Comparison of ENCODE assay signal across 10 mouse cellular contexts in genomic region chr4:145267631-145268110, GRCm38 (mm10). TPM values are rescaled to one million over a fixed set of nuclear protein-coding genes. Genes with fewer than 3 reads are reported as not detected.
A peak's percentile ranks its signal among the peaks of the same experiment; 100 is the strongest.
DNase-seq lines count a peak whose midpoint lies in the region; TF ChIP-seq lines count a peak whose summit lies in the region.
"Had no signal": no experiment of that assay in that cellular context is flagged by ENCODE, and none has a peak within 500 bp of the region (broad histone marks: within the 10 kb centered on the region; RNA-seq: fewer than 3 reads in every experiment).

No protein-coding gene starts in this region.

- no peaks in the 10 kb centered on the region for H3K27me3 ChIP-seq in myocyte (ENCODE audit: control insufficient read depth, insufficient read depth, insufficient read length)
- H3K27me3 ChIP-seq: heart, embryonic 15.5 days; intestine, embryonic 15.5 days had no signal

- H3K4me2 ChIP-seq in myocyte (ENCODE audit: low read depth) = peak overlapping the region; percentile 30
- H3K4me2 ChIP-seq: heart, embryonic 15.5 days; intestine, embryonic 15.5 days had no signal

- WGBS in lung, adult 2 months = 41% methylated on average over 4 of the region's 4 CpGs

- no peaks in the 10 kb centered on the region for H3K79me2 ChIP-seq in myocyte (ENCODE audit: control insufficient read depth, insufficient read depth)

- no peak for TF ChIP-seq POLR2A in lung, adult 2 months (IDR thresholded peaks at IDR 0.05; ENCODE audit: borderline replicate concordance, extremely low read depth, low read depth, low read length)
- TF ChIP-seq POLR2A in myocyte (IDR thresholded peaks at IDR 0.05; ENCODE audit: insufficient read length, low read depth) = no peak

- no peak for TF ChIP-seq CTCF in lung, adult 2 months (IDR thresholded peaks at IDR 0.05; ENCODE audit: insufficient read depth, low read length)

- no peaks in the 10 kb centered on the region for H3K4me1 ChIP-seq in lung, adult 2 months (ENCODE audit: control insufficient read depth, insufficient read depth, low read length)
- H3K4me1 ChIP-seq: heart, embryonic 15.5 days; intestine, embryonic 15.5 days had no signal

- DNase-seq in lung, adult 18-20 months = peak; percentile 58 to 62
- no peak for DNase-seq in lung, adult 2 months
- DNase-seq in adrenal gland, postnatal 10 days = peak; percentile 35
- peak; percentile 44 for DNase-seq in induced T-regulatory cell, adult 2 months (ENCODE audit: low read depth)
- no peak for DNase-seq in kidney, postnatal 36 days
- DNase-seq in urinary bladder, adult 2 months (ENCODE audit: low spot score) = no peak

- no peak overlapping the region for H3ac ChIP-seq in myocyte (ENCODE audit: control insufficient read depth, insufficient read length)

- H3K4me3 ChIP-seq in lung, adult 2 months (replicated peaks; ENCODE audit: extremely low read depth, low read depth, low read length) = no peak overlapping the region
- H3K4me3 ChIP-seq in myocyte = no peak overlapping the region
- H3K4me3 ChIP-seq: heart, embryonic 15.5 days; intestine, embryonic 15.5 days had no signal

- no peaks in the 10 kb centered on the region for H3K36me3 ChIP-seq in myocyte (ENCODE audit: control insufficient read depth, insufficient read depth)
- H3K36me3 ChIP-seq: heart, embryonic 15.5 days; intestine, embryonic 15.5 days had no signal

TF ChIP-seq in myocyte, 11 proteins besides CTCF, POLR2A, EP300 and RAD21:
- TF ChIP-seq MYOG (IDR thresholded peaks at IDR 0.05; ENCODE audit: control insufficient read depth in 1 of 3, insufficient read depth in 1 of 3, insufficient read length in 2 of 3, low read depth in 2 of 3) = peak in 1 of 3 experiments; percentile 40
- TF ChIP-seq MAX (IDR thresholded peaks at IDR 0.05; ENCODE audit: low read depth) = no peak
- TF ChIP-seq MYOD1 (IDR thresholded peaks at IDR 0.05; ENCODE audit: control insufficient read depth in 1 of 3, insufficient read length in 2 of 3, low read depth in 2 of 3) = peak; percentile 8 to 58 (median 53)

RNA-seq across cellular contexts. Expression of gene Tnfrsf1b, which starts 21.0 kb away (rescaled TPM):
- 32.2 and 39.5 TPM in 2 replicates for polyA plus RNA-seq in lung, adult 2 months (2012; rRNA removed)
- total RNA-seq in adrenal gland, postnatal 10 days (2021) = 10 to 100 TPM in 1 of 2 experiments, 1 to 10 TPM in 1; 8.3 to 10.3 TPM
- 9.7 TPM for polyA plus RNA-seq in myocyte (2012; fragmentation: generic; extraction: Trizol)
- polyA plus RNA-seq in urinary bladder, adult 2 months (2012; rRNA removed) = 10.5 TPM in 2 replicates

RNA-seq across cellular contexts. Expression of gene Tnfrsf8, which starts 47.3 kb away (rescaled TPM):
- polyA plus RNA-seq in lung, adult 2 months (2012; rRNA removed) = 0.24 and 0.28 TPM in 2 replicates
- total RNA-seq in adrenal gland, postnatal 10 days (2021) = under 1 TPM; 0.21 to 0.24 TPM
- 0.02 TPM for polyA plus RNA-seq in myocyte (2012; fragmentation: generic; extraction: Trizol)
- 0.12 and 0.13 TPM in 2 replicates for polyA plus RNA-seq in urinary bladder, adult 2 months (2012; rRNA removed)
- total RNA-seq: MEL had no signal

Comparison
In these comparisons a context has a peak if more than half of its experiments do, and no peak if none do; other contexts are left out.
1. DNase-seq: peak in lung, adult 18-20 months (2 of 2), adrenal gland, postnatal 10 days (single experiment) and induced T-regulatory cell, adult 2 months (single experiment); none in lung, adult 2 months (single experiment), kidney, postnatal 36 days (0 of 2) and urinary bladder, adult 2 months (single experiment).